Comparison of ENCODE assay signal across 7 mouse cellular contexts in the genomic region with DNA sequence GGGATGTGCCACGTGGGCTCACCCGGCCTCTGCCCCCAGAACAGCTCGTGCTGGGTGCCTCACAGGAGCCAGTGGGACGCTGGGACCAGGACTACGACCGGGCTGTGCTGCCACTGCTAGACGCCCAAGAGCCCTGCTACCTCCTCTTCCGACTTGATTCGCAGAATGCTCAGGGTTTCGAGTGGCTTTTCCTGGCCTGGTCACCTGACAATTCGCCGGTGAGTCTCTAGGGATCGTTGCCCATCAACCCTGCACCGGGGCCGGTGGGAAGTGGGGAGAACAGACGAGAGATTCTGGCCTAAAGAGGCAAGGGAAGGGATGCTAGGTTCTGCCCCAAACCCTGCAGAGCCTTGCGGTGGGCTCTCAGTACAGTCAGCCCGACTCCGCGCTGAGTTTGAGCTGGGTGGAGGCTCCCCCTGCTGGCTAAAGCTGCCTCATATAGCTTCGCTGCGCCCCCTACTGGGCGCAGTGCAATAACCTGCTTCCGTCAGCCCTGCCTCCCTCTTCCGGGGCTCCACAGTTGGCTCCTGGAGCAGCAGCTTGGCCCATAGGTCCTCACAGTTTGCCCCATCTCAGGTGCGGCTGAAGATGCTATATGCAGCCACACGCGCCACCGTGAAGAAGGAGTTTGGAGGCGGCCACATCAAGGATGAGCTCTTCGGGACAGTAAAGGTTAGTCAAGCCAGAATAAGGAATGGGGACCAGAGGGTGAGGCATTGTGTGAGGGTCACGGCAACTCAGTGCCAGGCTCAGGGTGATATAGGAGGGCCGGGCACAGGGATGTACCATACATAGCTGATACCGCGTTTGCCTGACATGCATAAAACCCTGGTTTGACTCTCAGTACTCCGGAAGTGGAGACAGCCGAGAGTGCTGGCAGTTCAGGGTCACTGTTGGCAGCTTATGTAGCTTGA. TPM values are rescaled to one million over a fixed set of nuclear protein-coding genes. Genes with fewer than 3 reads are reported as not detected.
A peak's percentile ranks its signal among the peaks of the same experiment; 100 is the strongest.
DNase-seq lines count a peak whose midpoint lies in the region; ATAC-seq lines count a peak whose summit lies in the region.

No protein-coding gene starts in this region.

- peak overlapping the region; percentile 80 for H3K27ac ChIP-seq in limb, embryonic 10.5 days
- H3K27ac ChIP-seq in midbrain, embryonic 13.5 days: peak overlapping the region; percentile 63

- no peaks in the 10 kb centered on the region for H3K9me3 ChIP-seq in limb, embryonic 10.5 days (replicated peaks)
- no peaks in the 10 kb centered on the region for H3K9me3 ChIP-seq in midbrain, embryonic 13.5 days

- WGBS in limb, embryonic 10.5 days: 18% methylated on average over 37 of the region's 37 CpGs
- WGBS in midbrain, embryonic 13.5 days: 17% methylated on average over 37 of the region's 37 CpGs

- peak overlapping the region; percentile 65 for H3K9ac ChIP-seq in midbrain, embryonic 13.5 days (replicated peaks)

- ATAC-seq in activated CD4-positive, CD25-positive, alpha-beta regulatory T cell, adult 4 months: peak; percentile 80
- peak; percentile 87 for ATAC-seq in midbrain, embryonic 13.5 days

- peak overlapping the region; percentile 43 for H3K4me3 ChIP-seq in limb, embryonic 10.5 days
- peak overlapping the region; percentile 30 for H3K4me3 ChIP-seq in midbrain, embryonic 13.5 days (replicated peaks)

- no peaks in the 10 kb centered on the region for H3K27me3 ChIP-seq in limb, embryonic 10.5 days (ENCODE audit: low read depth, poor library complexity, severe bottlenecking)
- no peaks in the 10 kb centered on the region for H3K27me3 ChIP-seq in midbrain, embryonic 13.5 days

- peaks cover 16% of the 10 kb centered on the region for H3K4me1 ChIP-seq in limb, embryonic 10.5 days
- H3K4me1 ChIP-seq in midbrain, embryonic 13.5 days (replicated peaks): peaks cover 21% of the 10 kb centered on the region

- DNase-seq in cerebellum, postnatal 4 days (ENCODE audit: low spot score in 2 of 2): peak; percentile 85 to 94
- peak; percentile 90 for DNase-seq in gastrocnemius, postnatal 10 days
- DNase-seq in induced T-regulatory cell, adult 2 months (ENCODE audit: low read depth): peak; percentile 96
- DNase-seq in limb, embryonic 10.5 days (ENCODE audit: low spot score): peak; percentile 95
- DNase-seq in spleen, adult 12 weeks (ENCODE audit: low spot score): peak; percentile 71

- peak overlapping the region; percentile 60 for H3K4me2 ChIP-seq in midbrain, embryonic 13.5 days (replicated peaks)

- peaks cover 59% of the 10 kb centered on the region for H3K36me3 ChIP-seq in limb, embryonic 10.5 days
- H3K36me3 ChIP-seq in midbrain, embryonic 13.5 days: peaks cover 48% of the 10 kb centered on the region

RNA-seq across cellular contexts. Expression of a gene that starts 9.0 kb away (rescaled TPM):
- 100 to 1,000 TPM; 144 to 147 TPM for polyA plus RNA-seq in activated CD4-positive, CD25-positive, alpha-beta regulatory T cell, adult 4 months (2017; shearing (Covaris generic))
- total RNA-seq in gastrocnemius, postnatal 10 days (2021): 10 to 100 TPM; 57.2 to 70.5 TPM
- polyA plus RNA-seq in limb, embryonic 10.5 days (2016; fragmentation: Nextera tagmentation; extraction: Ambion mirVana): 75.1 and 76.6 TPM in 2 replicates
- polyA plus RNA-seq in midbrain, embryonic 13.5 days (2015; fragmentation: Nextera tagmentation; extraction: Ambion mirVana): 52.2 and 53.3 TPM in 2 replicates

RNA-seq across cellular contexts. Expression of a gene that starts 10.5 kb away (rescaled TPM):
- polyA plus RNA-seq in activated CD4-positive, CD25-positive, alpha-beta regulatory T cell, adult 4 months (2017; shearing (Covaris generic)): under 1 TPM in 1 of 2 experiments, not detected in 1; 0.13 TPM
- under 1 TPM; 0.52 to 0.90 TPM for total RNA-seq in gastrocnemius, postnatal 10 days (2021)
- polyA plus RNA-seq in limb, embryonic 10.5 days (2016; fragmentation: Nextera tagmentation; extraction: Ambion mirVana): not detected in 2 replicates
- not detected in 2 replicates for polyA plus RNA-seq in midbrain, embryonic 13.5 days (2015; fragmentation: Nextera tagmentation; extraction: Ambion mirVana)

RNA-seq across cellular contexts. Expression of a gene that starts 12.4 kb away (rescaled TPM):
- 10 to 100 TPM; 13.6 to 14.2 TPM for polyA plus RNA-seq in activated CD4-positive, CD25-positive, alpha-beta regulatory T cell, adult 4 months (2017; shearing (Covaris generic))
- total RNA-seq in gastrocnemius, postnatal 10 days (2021): 10 to 100 TPM in 1 of 2 experiments, 1 to 10 TPM in 1; 8.0 to 10.0 TPM
- 53.1 and 57.5 TPM in 2 replicates for polyA plus RNA-seq in limb, embryonic 10.5 days (2016; fragmentation: Nextera tagmentation; extraction: Ambion mirVana)
- polyA plus RNA-seq in midbrain, embryonic 13.5 days (2015; fragmentation: Nextera tagmentation; extraction: Ambion mirVana): 16.7 and 16.9 TPM in 2 replicates

RNA-seq across cellular contexts. Expression of a gene that starts 36.5 kb away (rescaled TPM):
- polyA plus RNA-seq in activated CD4-positive, CD25-positive, alpha-beta regulatory T cell, adult 4 months (2017; shearing (Covaris generic)): 10 to 100 TPM; 37.8 to 65.0 TPM
- total RNA-seq in gastrocnemius, postnatal 10 days (2021): 100 to 1,000 TPM; 152 to 165 TPM
- polyA plus RNA-seq in limb, embryonic 10.5 days (2016; fragmentation: Nextera tagmentation; extraction: Ambion mirVana): 62.8 and 77.9 TPM in 2 replicates
- polyA plus RNA-seq in midbrain, embryonic 13.5 days (2015; fragmentation: Nextera tagmentation; extraction: Ambion mirVana): 91.5 and 93.6 TPM in 2 replicates

RNA-seq across cellular contexts. Expression of a gene that starts 41.2 kb away (rescaled TPM):
- 10 to 100 TPM; 45.7 to 46.3 TPM for polyA plus RNA-seq in activated CD4-positive, CD25-positive, alpha-beta regulatory T cell, adult 4 months (2017; shearing (Covaris generic))
- total RNA-seq in gastrocnemius, postnatal 10 days (2021): 10 to 100 TPM; 31.1 to 38.8 TPM
- polyA plus RNA-seq in limb, embryonic 10.5 days (2016; fragmentation: Nextera tagmentation; extraction: Ambion mirVana): 26.2 and 28.8 TPM in 2 replicates
- polyA plus RNA-seq in midbrain, embryonic 13.5 days (2015; fragmentation: Nextera tagmentation; extraction: Ambion mirVana): 36.0 and 42.5 TPM in 2 replicates

Comparison
In these comparisons a context has a peak if more than half of its experiments do, and no peak if none do; other contexts are left out.
1. Peak in every context shown above with its lines: DNase-seq, ATAC-seq, H3K4me3 ChIP-seq and H3K27ac ChIP-seq.